Mouse (Mus musculus): ENCODE results near the gene Phlda1.

Gene Phlda1

GRCm38 (mm10) chr10:111527613-111528012 is 21.5 kb downstream of the Phlda1 start:
- DNase-seq (ENCODE audit: low read depth, low spot score), result no peak

GRCm38 (mm10) chr10:111528283-111528682 is 22.2 kb downstream of the Phlda1 start:
- DNase-seq (ENCODE audit: low read depth, low spot score), result no peak

DNA sequence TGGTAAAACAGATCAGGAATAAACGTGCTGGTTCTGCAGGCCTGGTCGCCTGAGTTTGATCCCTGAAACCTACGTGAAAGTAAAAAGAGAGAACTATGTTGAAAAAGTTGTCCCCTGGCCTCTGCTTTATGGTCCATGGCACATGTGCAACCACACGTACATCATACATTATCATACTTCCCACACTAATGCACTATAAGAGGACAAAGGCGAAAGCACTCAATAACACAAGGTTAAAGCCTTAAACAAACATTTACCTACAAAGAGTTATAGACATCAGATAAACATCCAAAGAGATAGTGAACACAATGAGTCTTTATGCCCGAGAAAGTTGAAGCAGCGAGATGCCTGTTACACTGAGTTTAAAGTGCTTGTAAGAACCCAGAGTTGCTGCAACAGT is 24.3 kb downstream of the Phlda1 start:
- no peak for DNase-seq (ENCODE audit: low read depth, low spot score)

GRCm38 (mm10) chr10:111534691-111535090 is 28.6 kb downstream of the Phlda1 start:
- no peak for DNase-seq (ENCODE audit: low read depth, low spot score)

DNA sequence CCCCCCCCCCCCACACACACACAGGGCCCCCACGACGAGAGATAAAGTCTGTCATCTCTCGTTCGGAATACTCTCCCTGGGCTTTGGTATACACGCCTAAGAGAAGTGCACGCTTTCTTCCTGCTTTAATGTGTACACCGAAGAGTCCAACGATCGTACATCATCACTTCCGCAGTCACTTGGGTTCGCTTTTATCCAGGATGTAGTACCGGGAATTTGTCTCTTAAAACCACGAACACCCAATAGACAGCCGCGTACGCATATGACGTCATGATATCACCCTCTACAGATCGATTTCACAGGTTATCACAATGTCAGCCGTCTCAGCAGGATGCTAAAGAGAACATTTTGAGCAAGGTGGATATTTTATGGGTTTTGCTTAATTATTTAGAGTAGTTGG is 31.3 kb downstream of the Phlda1 start:
- DNase-seq (ENCODE audit: low read depth, low spot score), result no peak

GRCm38 (mm10) chr10:111539724-111540324 is 33.7 kb downstream of the Phlda1 start:
- peak; percentile 53 for DNase-seq (ENCODE audit: low read depth, low spot score)

- DNase-seq (ENCODE audit: low read depth, low spot score), result no peak
Observed at GRCm38 (mm10) chr10:111540678-111541077, 34.6 kb downstream of the Phlda1 start.

DNA sequence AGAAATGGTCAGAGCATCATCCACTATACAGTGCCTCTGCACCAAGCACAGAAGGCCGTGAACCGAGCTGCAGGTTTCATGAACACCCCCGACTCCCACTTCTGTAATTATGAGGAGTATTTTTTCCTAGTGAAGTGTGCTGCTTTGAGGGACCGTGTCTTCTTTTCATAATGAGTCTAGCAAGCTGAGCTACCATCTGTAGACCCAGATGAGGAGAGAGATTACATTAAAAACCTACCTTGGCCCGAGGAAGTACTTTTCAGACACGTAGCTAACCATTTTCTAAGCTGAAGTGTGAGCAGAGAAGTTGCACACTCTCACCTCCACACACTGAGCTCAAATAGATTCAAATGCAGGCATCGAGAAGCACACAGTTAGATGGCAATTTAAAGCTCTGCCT is 37.0 kb downstream of the Phlda1 start:
- DNase-seq (ENCODE audit: low read depth, low spot score), result no peak

GRCm38 (mm10) chr10:111543781-111544260 is 37.7 kb downstream of the Phlda1 start:
- DNase-seq (ENCODE audit: low read depth, low spot score), result no peak

DNA sequence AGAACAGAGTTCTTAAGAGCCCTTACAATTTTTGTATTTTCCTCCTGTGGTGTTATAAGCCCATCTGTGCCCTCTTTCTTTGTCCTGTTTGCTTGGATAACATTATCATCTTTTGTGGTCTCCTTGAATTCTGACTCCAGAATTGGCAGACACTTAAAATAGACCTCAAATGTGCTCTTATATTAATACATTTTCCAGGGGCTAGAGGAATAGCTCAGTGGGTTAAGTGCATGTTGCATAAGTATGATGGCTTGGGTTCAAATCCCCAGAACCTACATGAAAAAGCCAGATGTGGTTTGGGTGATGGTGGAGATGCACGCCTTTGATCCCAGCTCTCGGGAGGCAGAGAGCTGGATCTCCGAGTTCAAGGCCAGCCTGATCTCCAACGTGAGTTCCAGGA is 38.2 kb downstream of the Phlda1 start:
- no peak for DNase-seq (ENCODE audit: low read depth, low spot score)

DNA sequence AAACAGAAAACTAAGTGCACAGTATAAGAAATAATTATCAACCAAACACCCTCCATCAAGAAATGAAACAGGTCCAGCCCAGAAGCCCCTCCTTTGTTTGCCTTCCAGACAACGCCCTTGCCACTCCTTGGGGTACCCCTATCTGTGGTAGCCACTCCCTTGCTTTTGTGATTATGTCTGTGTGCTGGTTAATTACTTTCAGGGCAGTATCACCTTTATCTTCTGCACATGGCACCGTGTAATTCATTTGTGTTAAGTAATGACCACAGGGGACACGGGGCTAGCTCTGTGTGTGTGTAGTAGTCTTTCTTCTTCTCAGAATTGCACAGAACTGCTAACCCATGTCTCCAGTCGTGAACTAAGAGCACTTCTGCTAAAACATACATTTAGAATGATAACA is 39.6 kb downstream of the Phlda1 start:
- DNase-seq (ENCODE audit: low read depth, low spot score), result no peak

- DNase-seq (ENCODE audit: low read depth, low spot score), result peak; percentile 79
Observed at GRCm38 (mm10) chr10:111547881-111548372, 41.8 kb downstream of the Phlda1 start.

DNA sequence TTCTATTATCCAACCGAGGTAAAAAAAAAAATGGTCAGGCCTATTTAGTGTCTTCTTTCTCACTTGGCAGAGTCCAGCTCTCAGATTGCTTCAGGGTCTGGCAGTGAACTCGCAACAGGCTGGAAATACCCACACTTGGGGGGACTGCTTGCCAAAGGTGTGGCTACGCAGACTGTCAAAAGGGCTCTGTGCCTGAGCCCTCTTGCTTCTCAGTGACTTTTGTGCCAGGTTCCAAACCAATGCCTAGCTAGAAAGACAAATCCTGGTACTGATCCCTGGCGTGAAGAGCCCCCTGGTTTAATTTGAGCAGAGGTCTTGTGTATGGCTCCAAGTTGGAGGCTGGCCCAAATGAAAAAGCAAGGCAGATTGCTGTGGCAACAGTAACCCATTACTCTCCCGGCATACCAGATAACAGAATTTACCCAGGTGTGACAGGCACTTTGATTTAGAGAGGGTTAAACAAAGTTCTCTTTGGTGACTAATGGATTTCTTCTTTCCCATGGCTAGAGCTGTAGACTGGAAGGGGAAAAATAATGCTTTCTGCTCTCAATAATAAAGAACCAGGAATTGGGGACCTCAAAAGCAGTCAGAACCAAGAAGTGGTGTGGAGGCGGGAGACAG is 44.1 kb downstream of the Phlda1 start:
- peak; percentile 91 for DNase-seq (ENCODE audit: low read depth, low spot score)

DNA sequence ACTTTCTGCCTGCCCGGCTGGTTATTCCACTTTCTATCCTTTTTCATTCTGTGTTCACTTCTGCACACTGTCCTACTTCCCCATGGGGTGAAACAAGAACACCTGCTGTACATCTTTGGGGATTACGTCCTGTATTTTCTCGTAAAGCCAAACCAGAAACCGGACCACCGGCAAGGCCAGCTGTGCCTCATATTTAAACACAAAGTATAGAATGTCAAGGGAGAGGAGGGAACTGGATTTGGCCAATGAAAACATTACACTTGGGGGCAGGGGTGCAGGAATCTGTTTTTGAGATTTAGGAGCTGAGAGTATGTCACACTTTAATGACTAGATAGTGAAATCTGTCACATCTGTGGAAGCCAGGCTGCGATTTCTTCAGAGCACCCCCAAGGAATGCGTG is 47.6 kb downstream of the Phlda1 start:
- DNase-seq (ENCODE audit: low read depth, low spot score), result no peak

GRCm38 (mm10) chr10:111554651-111555050 is 48.6 kb downstream of the Phlda1 start:
- DNase-seq (ENCODE audit: low read depth, low spot score), result no peak

GRCm38 (mm10) chr10:111558211-111558610 is 52.1 kb downstream of the Phlda1 start:
- DNase-seq (ENCODE audit: low read depth, low spot score), result no peak

Measured in skeletal muscle tissue, adult 2 months (tissue).